Mouse (Mus musculus) midbrain, embryonic 12.5 days (tissue): Measurements from ENCODE around the gene Phgdh. TPM values are rescaled to one million over a fixed set of nuclear protein-coding genes. Genes with fewer than 3 reads are reported as not detected.
A peak's percentile ranks its signal among the peaks of the same experiment; 100 is the strongest.
"Not testable (repeated sequence)": the region's sequence is repeated elsewhere in the genome, so short reads cannot be mapped to it uniquely, and the experiment has no call there.

Source experiments
- ATAC-seq: fragments of 200-750 bp; cut with Nextera tagmentation; 2 replicates; pipeline ENCODE4 v1.8.0; 2017; ENCODE audit warnings: low read depth, moderate TSS enrichment, moderate library complexity; ENCODE audit not compliant: low FRiP score
- H3K27ac ChIP-seq: fragments of 300-500 bp; sonication (generic); replicated peaks from 2 replicates; pipeline ENCODE4 v1.5.1; 2016; ENCODE audit warnings: mild to moderate bottlenecking
- H3K27me3 ChIP-seq: fragments of 300-500 bp; sonication (generic); 2 replicates; pipeline ENCODE4 v1.6.1; 2016; ENCODE audit warnings: mild to moderate bottlenecking
- H3K36me3 ChIP-seq: fragments of 300-500 bp; sonication (generic); 2 replicates; pipeline ENCODE4 v1.6.1; 2016
- H3K4me1 ChIP-seq: fragments of 300-500 bp; sonication (generic); 2 replicates; pipeline ENCODE4 v1.6.1; 2016
- H3K4me2 ChIP-seq: fragments of 300-500 bp; sonication (generic); replicated peaks from 2 replicates; pipeline ENCODE4 v1.6.1; 2016; ENCODE audit warnings: mild to moderate bottlenecking, moderate library complexity
- H3K4me3 ChIP-seq: fragments of 300-500 bp; sonication (generic); 2 replicates; pipeline ENCODE4 v1.5.1; 2016; ENCODE audit warnings: mild to moderate bottlenecking
- H3K9ac ChIP-seq: fragments of 300-500 bp; sonication (generic); replicated peaks from 2 replicates; pipeline ENCODE4 v1.6.1; 2016; ENCODE audit warnings: mild to moderate bottlenecking, moderate library complexity
- H3K9me3 ChIP-seq: fragments of 300-500 bp; sonication (generic); 2 replicates; pipeline ENCODE4 v1.6.1; 2016; ENCODE audit warnings: mild to moderate bottlenecking
- WGBS: fragments of 180-500 bp; shearing (Covaris S2); methylation state at CpG from one replicate; pipeline ENCODE4 v1.1.7; 2016; 5-methylcytosine and 5-hydroxymethylcytosine counted together
- polyA plus RNA-seq: library from polyadenylated mRNA; unstranded; fragments of >200 nt; fragmentation: Nextera tagmentation; extraction: Ambion mirVana; gene quantifications from 2 replicates; pipeline ENCODE4 v1.2.1, GENCODE M21; 2016

Gene Phgdh
- 257 and 278 TPM in 2 replicates for polyA plus RNA-seq

DNA sequence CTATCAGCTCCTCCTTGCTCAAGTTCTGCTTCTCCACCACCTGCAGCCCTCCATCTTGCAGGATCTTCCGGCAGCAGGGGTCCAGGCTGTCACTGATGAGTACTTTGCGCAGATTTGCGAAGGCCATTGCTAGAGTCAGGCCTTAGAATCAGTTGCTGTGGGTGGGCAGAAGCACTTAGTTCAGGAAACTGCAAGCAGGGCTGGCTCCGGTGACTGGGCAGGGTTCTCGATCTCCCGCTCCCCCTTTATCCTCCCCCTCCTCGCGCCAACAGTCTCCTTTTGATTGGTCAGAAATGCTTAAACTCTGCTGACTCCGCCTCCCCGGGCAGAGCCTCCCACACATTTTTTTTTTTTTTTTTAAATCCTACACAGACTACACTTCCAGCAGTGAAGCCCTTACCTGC, at the start of gene Phgdh:
Gene Phgdh, minus strand, starts transcription at position 285 of the 404 bp plus-strand sequence.
- 0% methylated on average over 10 of the region's 10 CpGs for WGBS
- not testable (repeated sequence) for H3K9me3 ChIP-seq, H3K36me3 ChIP-seq, H3K27me3 ChIP-seq
- peak within 1 kb of the TSS; percentile 82 for H3K9ac ChIP-seq
- ATAC-seq: peak; percentile 81
- H3K4me2 ChIP-seq: peak within 1 kb of the TSS; percentile 98
- peak within 1 kb of the TSS; percentile 72 for H3K4me3 ChIP-seq
- H3K4me1 ChIP-seq: peaks cover 37% of the 10 kb centered on the region
- peak within 1 kb of the TSS; percentile 65 for H3K27ac ChIP-seq

DNA sequence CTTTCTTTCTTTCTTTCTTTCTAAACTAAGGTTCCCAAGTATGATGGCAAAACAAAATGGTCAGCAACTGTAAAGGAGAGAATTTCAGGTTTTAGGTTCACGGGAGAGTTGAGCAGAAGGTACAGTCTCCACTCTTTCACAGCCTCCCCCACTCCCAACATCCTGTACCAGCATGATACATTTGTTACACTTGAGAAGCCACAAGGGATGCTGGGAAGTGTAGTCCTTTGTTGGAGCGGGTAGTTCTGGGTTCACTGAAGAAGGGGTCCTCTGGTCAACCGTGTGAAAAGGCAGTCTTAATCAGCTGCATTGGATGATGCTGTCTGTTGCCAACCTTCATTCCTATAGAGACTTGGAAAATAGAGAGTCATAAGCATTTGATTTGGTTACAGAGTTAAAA, 49.5 kb upstream of the Phgdh start:
- H3K27ac ChIP-seq: no peak overlapping the region
- H3K9ac ChIP-seq: no peak overlapping the region
- no peak overlapping the region for H3K4me2 ChIP-seq
- no peaks in the 10 kb centered on the region for H3K36me3 ChIP-seq
- no peaks in the 10 kb centered on the region for H3K9me3 ChIP-seq
- peaks cover 6% of the 10 kb centered on the region; the same call in 1 of the 2 replicates for H3K4me1 ChIP-seq
- H3K27me3 ChIP-seq: no peaks in the 10 kb centered on the region
- 75% methylated on average over 3 of the region's 3 CpGs for WGBS
- no peak overlapping the region for H3K4me3 ChIP-seq
- no peak for ATAC-seq

- H3K4me3 ChIP-seq: no peak overlapping the region
- no peak overlapping the region for H3K9ac ChIP-seq
- WGBS: 85% methylated on average over 7 of the region's 7 CpGs
- no peak for ATAC-seq
- no peaks in the 10 kb centered on the region for H3K27me3 ChIP-seq
- H3K27ac ChIP-seq: no peak overlapping the region
- H3K4me2 ChIP-seq: no peak overlapping the region
- H3K36me3 ChIP-seq: no peaks in the 10 kb centered on the region
- H3K4me1 ChIP-seq: peaks cover 19% of the 10 kb centered on the region
- H3K9me3 ChIP-seq: no peaks in the 10 kb centered on the region
These were observed 48.0 kb upstream of the Phgdh start for GRCm38 (mm10) chr3:98387756-98388155.

DNA sequence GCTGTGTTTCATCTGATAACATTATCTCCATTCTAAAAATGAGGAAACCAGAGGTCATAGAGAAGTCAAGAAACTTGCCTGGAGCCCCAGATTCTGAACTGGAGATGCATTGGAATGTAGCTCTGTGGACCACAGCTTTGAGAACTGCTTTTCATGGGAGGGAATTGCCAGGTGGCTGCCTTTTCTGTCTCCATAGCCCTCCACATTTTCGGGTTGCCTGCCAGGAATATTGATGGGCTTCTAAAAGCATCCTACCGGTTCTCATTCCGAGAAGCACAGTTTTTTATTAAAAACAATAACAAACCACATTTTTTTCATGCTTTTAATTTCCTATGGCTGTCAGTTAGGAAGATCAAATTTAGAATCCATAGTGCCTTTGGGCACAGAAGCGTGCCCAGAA, 47.3 kb upstream of the Phgdh start:
- peaks cover 19% of the 10 kb centered on the region for H3K4me1 ChIP-seq
- no peak overlapping the region for H3K9ac ChIP-seq
- no peak for ATAC-seq
- no peak overlapping the region for H3K27ac ChIP-seq
- H3K4me2 ChIP-seq: no peak overlapping the region
- H3K36me3 ChIP-seq: no peaks in the 10 kb centered on the region
- H3K9me3 ChIP-seq: no peaks in the 10 kb centered on the region
- 85% methylated on average over 4 of the region's 4 CpGs for WGBS
- H3K4me3 ChIP-seq: no peak overlapping the region
- H3K27me3 ChIP-seq: no peaks in the 10 kb centered on the region

GRCm38 (mm10) chr3:98383024-98383790, 43.4 kb upstream of the Phgdh start:
- Histone ChIP-seq H3K27me3 (no peaks in the 10 kb centered on the region), H3K9ac (peak overlapping the region; percentile 92), H3K4me1 (peaks cover 19% of the 10 kb centered on the region), H3K4me2 (peak overlapping the region; percentile 87), H3K9me3 (no peaks in the 10 kb centered on the region), H3K27ac (peak overlapping the region; percentile 90), H3K4me3 (peak overlapping the region; percentile 89), H3K36me3 (no peaks in the 10 kb centered on the region)
- 9% methylated on average over 21 of the region's 21 CpGs for WGBS
- ATAC-seq: peak; percentile 29

- ATAC-seq: peak; percentile 92
- peak within 1 kb of the TSS; percentile 90 for H3K27ac ChIP-seq
- H3K9ac ChIP-seq: peak within 1 kb of the TSS; percentile 92
- no peaks in the 10 kb centered on the region for H3K9me3 ChIP-seq
- no peaks in the 10 kb centered on the region for H3K27me3 ChIP-seq
- peak within 1 kb of the TSS; percentile 87 for H3K4me2 ChIP-seq
- H3K36me3 ChIP-seq: no peaks in the 10 kb centered on the region
- H3K4me3 ChIP-seq: peak within 1 kb of the TSS; percentile 89
- H3K4me1 ChIP-seq: peaks cover 19% of the 10 kb centered on the region
- WGBS: under 1% methylated on average over 42 of the region's 42 CpGs
These were observed 42.6 kb upstream of the Phgdh start, which contains the start of gene Zfp697 for GRCm38 (mm10) chr3:98382246-98382939. Gene Zfp697 (plus strand): TSS chr3:98382461.

DNA sequence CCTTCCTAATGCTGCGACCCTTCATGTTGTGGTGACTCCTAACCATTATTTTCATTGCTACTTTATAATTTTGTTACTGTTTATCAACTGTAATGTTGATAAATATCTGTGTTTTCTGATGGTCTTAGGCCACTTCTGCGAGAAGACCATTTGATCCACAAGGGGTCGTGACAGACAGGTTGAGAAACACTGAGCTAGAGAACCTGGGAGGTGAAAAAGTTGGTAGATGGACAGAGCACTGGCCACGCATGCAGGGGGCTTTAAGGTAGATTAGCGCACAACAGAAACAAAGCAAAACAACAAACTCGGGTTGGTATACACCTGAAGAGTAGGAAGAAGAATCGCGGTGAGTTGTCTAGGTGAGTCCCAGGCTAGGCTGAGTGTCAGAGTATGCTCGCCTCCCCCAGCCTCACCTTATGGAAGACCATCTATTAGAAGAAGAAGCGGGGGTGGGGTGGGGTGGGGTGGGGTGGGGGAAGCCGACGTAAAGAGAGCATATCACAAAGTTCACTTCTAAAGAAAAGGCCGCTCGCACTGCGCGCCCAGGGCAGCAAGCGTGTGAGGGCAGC, 42.0 kb upstream of the Phgdh start:
- Histone ChIP-seq H3K9ac (peak overlapping the region; percentile 92), H3K4me1 (peaks cover 16% of the 10 kb centered on the region), H3K4me2 (peak overlapping the region; percentile 87), H3K27ac (peak overlapping the region; percentile 90; the same call in 1 of the 2 replicates), H3K27me3 (no peaks in the 10 kb centered on the region), H3K36me3 (no peaks in the 10 kb centered on the region), H3K9me3 (no peaks in the 10 kb centered on the region), H3K4me3 (peak overlapping the region; percentile 89)
- ATAC-seq: peak; percentile 17
- WGBS: 6% methylated on average over 17 of the region's 17 CpGs

DNA sequence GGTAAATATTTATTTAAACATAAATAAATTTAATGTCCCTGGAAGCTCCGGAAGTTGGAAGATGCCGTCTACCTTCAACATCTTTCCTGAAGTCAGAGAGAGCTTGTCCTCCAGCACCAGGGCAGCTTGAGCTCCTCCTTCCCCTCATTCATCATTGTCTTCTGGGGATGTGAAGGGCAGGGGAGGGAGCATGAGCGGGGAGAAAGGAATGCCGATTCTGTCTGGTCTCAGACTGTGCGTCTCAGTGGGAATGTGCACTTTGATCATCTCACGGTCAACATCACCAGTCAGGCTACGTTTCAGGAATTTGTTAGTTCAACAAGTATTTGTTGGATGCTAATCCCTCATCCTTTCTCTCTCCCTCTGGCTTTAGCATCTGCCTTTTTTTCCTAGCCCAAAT, 39.4 kb upstream of the Phgdh start:
- Histone ChIP-seq H3K4me3 (no peak overlapping the region), H3K4me1 (peaks cover 13% of the 10 kb centered on the region), H3K27me3 (no peaks in the 10 kb centered on the region), H3K36me3 (no peaks in the 10 kb centered on the region), H3K9me3 (no peaks in the 10 kb centered on the region), H3K9ac (no peak overlapping the region), H3K27ac (no peak overlapping the region), H3K4me2 (no peak overlapping the region)
- WGBS: 30% methylated on average over 7 of the region's 7 CpGs
- no peak for ATAC-seq

DNA sequence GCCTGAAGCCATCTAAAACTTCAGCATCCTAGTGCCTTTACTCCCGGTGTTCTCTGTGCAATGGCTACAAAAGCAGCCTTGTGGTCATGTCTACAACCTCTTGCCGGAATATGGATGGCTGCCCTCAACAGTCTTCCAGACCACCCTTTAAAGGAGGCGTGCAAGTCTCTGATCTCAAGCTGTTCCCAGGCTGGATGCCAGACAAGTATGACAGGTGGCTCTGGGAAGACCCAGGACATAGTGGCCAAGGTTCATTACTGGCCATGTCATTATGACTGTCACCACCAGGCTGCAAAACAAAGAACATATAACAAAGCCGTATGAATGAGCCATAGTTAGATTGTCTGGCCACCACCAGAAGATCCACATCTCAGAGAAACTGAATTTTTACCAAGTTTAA, 38.5 kb upstream of the Phgdh start:
- peaks cover 4% of the 10 kb centered on the region for H3K4me1 ChIP-seq
- ATAC-seq: no peak
- H3K4me3 ChIP-seq: no peak overlapping the region
- H3K9ac ChIP-seq: no peak overlapping the region
- no peaks in the 10 kb centered on the region for H3K9me3 ChIP-seq
- no peaks in the 10 kb centered on the region for H3K27me3 ChIP-seq
- WGBS: 94% methylated on average over 4 of the region's 4 CpGs
- H3K4me2 ChIP-seq: no peak overlapping the region
- no peak overlapping the region for H3K27ac ChIP-seq
- H3K36me3 ChIP-seq: no peaks in the 10 kb centered on the region

- Histone ChIP-seq H3K4me2 (no peak overlapping the region), H3K27ac (no peak overlapping the region), H3K4me1 (no peaks in the 10 kb centered on the region), H3K9ac (no peak overlapping the region), H3K9me3 (peaks cover 11% of the 10 kb centered on the region; the same call in 1 of the 2 replicates), H3K36me3 (no peaks in the 10 kb centered on the region), H3K4me3 (no peak overlapping the region), H3K27me3 (no peaks in the 10 kb centered on the region)
- no peak for ATAC-seq
- 88% methylated on average over 5 of the region's 5 CpGs for WGBS
These were observed 35.2 kb upstream of the Phgdh start for GRCm38 (mm10) chr3:98374980-98375379.

DNA sequence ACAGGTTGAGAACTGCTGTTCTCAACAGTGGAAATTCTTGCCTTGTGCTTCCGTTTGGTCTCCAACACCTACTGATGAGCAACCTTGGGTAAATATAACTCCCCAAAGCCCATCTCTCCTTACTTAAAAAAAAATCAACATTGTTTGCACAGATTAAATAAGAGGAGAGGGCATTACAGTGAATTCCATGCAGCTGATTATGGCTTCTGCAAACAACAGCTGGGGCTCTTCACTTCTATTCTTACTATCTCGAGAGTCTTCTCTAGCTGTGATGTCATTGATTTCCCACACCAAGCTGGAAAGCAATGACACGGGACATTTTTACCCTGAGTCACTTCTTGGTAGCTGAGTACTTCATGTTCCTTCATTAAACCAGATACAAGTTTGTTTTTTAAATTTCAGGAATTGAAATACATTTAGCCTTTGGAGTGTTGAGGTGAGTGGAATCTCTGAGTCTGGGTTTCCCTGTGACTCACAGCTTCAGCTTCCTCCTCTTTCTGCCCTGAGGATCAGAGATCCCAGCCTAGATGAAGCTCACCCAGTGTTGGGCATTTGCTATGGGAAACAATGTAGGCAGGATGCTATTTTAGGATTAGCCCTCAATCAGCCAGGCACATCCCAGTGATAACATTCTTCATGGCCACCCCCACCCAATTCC, 34.4 kb upstream of the Phgdh start:
- Histone ChIP-seq H3K27ac (no peak overlapping the region), H3K9ac (no peak overlapping the region), H3K4me2 (no peak overlapping the region), H3K36me3 (no peaks in the 10 kb centered on the region), H3K27me3 (no peaks in the 10 kb centered on the region), H3K4me3 (no peak overlapping the region), H3K4me1 (no peaks in the 10 kb centered on the region), H3K9me3 (peaks cover 11% of the 10 kb centered on the region; the same call in 1 of the 2 replicates)
- WGBS: 80% methylated on average over 3 of the region's 3 CpGs
- ATAC-seq: no peak
